Mouse (Mus musculus) hindbrain, embryonic 10.5 days (tissue): ENCODE measurements at regions not wholly inside any gene's neighbourhood (a gene's known extent, or its start where the extent isn't known, plus 50 kb on each side); places are given as distances from the start of the nearest gene placed in this dataset.

Source experiments
- DNase-seq: peaks from one replicate; pipeline ENCODE4 v3.0.0-alpha.2; 2017; ENCODE audit warnings: low spot score
- H3K27ac ChIP-seq: fragments of 300-500 bp; sonication (generic); 2 replicates; pipeline ENCODE4 v1.5.1; 2016; ENCODE audit warnings: mild to moderate bottlenecking, moderate library complexity
- H3K27me3 ChIP-seq: fragments of 300-500 bp; sonication (generic); 2 replicates; pipeline ENCODE4 v1.6.1; 2016; ENCODE audit warnings: mild to moderate bottlenecking; ENCODE audit not compliant: poor library complexity, insufficient read depth, severe bottlenecking
- H3K36me3 ChIP-seq: fragments of 300-500 bp; sonication (generic); 2 replicates; pipeline ENCODE4 v1.6.1; 2016; ENCODE audit warnings: mild to moderate bottlenecking, moderate library complexity
- H3K4me1 ChIP-seq: fragments of 300-500 bp; sonication (generic); replicated peaks from 2 replicates; pipeline ENCODE4 v1.6.1; 2016; ENCODE audit warnings: mild to moderate bottlenecking
- H3K4me3 ChIP-seq: fragments of 300-500 bp; sonication (generic); 2 replicates; pipeline ENCODE4 v1.5.1; 2016; ENCODE audit warnings: mild to moderate bottlenecking, moderate library complexity
- H3K9me3 ChIP-seq: fragments of 300-500 bp; sonication (generic); 2 replicates; pipeline ENCODE4 v1.6.1; 2016; ENCODE audit warnings: mild to moderate bottlenecking, moderate library complexity
- WGBS: fragments of 180-500 bp; shearing (Covaris S2); methylation state at CpG from one replicate; pipeline ENCODE4 v1.1.7; 2016; 5-methylcytosine and 5-hydroxymethylcytosine counted together

DNA sequence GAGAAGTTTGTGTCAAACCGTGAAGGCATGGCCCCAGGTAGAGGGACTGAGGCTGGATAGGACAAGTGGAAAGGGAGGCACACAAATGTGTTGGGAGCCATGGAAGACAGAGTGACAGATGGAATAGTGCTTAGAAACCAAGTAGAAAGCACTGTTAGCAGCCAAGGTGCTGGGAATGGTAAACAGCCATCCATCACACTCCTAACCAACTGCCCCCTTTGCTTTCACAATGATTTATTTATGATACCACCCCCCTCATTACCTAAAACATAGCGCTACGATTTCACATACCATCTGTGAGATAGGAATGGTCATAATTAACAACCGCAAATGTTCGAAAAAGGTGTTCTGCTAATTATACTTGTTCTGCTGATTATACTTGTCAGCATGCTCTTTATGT is 209.6 kb upstream of the Nbea start:
- no peak overlapping the region for H3K27ac ChIP-seq
- no peaks in the 10 kb centered on the region for H3K27me3 ChIP-seq
- H3K4me3 ChIP-seq, result no peak overlapping the region
- H3K36me3 ChIP-seq, result no peaks in the 10 kb centered on the region
- no peaks in the 10 kb centered on the region for H3K4me1 ChIP-seq
- WGBS, result 87% methylated on average over 5 of the region's 5 CpGs
- H3K9me3 ChIP-seq, result no peaks in the 10 kb centered on the region
- no peak for DNase-seq

DNA sequence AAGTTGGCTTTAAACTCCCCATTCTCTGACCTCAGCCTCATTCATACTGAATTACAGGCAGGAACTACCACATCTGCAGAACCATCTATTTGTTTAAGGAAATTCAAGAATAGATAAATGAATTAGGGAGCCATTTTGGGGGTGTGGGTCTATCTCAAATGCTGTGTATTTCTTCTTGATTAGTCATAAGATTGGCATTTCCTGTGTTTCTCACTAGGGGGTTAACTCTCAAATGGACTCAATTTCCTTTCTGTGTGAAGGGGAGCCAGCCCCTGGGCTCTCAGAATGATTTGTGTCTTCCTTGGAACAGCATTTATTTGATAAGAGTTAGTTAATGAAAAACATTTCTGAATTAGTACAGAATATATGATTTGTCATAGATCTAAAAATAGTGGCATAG is 196.8 kb upstream of the Nbea start:
- H3K4me3 ChIP-seq, result no peak overlapping the region
- no peak for DNase-seq
- H3K36me3 ChIP-seq, result no peaks in the 10 kb centered on the region
- no peaks in the 10 kb centered on the region for H3K9me3 ChIP-seq
- no peak overlapping the region for H3K27ac ChIP-seq
- H3K4me1 ChIP-seq, result no peaks in the 10 kb centered on the region
- H3K27me3 ChIP-seq, result no peaks in the 10 kb centered on the region

DNA sequence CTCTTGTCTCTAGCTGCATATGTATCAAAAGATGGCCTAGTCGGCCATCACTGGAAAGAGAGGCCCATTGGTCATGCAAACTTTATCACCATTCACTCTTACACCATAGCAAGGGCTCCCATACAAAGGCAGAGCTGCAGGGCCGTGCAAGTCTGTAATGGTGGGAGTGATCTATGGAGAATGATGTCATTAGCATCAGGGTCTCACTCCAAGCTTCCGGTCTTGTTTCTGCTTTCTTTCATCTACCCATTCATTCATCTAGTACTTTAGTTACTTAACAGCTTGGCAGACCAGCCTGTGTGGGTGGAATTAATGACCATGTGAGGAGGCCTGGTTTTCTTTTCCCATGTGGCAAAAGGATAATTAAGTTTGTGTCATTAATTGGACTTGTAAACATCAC is 196.0 kb upstream of the Nbea start:
- Histone ChIP-seq H3K36me3 (no peaks in the 10 kb centered on the region), H3K9me3 (no peaks in the 10 kb centered on the region), H3K27me3 (no peaks in the 10 kb centered on the region), H3K4me3 (no peak overlapping the region), H3K27ac (no peak overlapping the region), H3K4me1 (no peaks in the 10 kb centered on the region)
- DNase-seq, result no peak
- WGBS, result 83% methylated on average over 3 of the region's 3 CpGs

DNA sequence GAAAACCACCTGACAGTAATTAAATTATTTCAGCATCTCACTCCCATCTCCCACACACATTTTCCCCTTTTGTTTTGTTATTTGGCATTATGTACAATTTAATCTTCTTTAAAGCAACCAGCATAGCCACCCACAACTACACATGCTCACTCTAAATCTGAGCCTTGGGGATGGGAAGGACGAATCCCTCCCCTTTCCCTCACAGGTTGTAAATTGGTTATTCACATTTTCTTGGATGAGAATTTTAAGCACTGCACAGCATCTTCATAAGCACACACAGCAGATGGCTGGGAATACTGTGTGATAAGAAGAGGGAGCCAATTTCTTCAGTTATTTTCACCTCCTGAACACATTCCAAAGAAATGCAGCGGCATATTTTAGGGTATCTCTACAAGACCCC is 179.0 kb upstream of the Nbea start:
- Histone ChIP-seq H3K4me1 (no peaks in the 10 kb centered on the region), H3K36me3 (no peaks in the 10 kb centered on the region), H3K27ac (no peak overlapping the region), H3K9me3 (no peaks in the 10 kb centered on the region), H3K4me3 (no peak overlapping the region), H3K27me3 (no peaks in the 10 kb centered on the region)
- 89% methylated on average over 2 of the region's 2 CpGs for WGBS
- no peak for DNase-seq

DNA sequence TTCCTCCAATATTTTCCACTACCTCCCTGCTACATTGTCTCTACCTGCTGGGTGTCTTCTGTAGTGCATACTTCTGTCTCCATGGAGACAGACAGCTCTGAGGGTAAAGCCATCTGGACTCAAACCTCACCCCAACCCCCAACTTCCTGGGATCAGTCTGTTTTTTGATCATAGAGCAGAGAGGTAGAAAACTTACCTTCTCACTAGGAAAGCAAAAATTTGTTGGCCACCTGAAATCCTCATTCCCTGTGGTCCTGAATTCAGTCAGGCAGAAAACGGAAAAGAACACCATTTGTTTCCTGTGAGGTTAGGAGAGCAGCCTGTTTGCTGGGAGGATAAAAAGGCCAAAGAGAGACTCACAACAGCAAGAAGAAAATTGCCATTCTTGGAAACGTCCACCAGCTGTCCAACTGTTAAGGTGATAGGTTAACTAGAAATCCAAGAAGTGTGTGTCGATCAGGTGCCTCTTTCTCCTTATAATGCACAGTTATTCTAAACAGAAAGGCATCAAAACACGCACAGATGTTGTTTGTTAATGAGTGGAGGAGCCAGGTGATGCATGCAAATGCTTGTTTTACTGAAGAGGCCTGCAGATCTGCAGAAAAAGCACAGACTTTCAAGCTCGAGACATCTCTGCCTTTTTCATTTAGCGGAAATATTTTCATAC is 173.7 kb upstream of the Nbea start:
- Histone ChIP-seq H3K27me3 (no peaks in the 10 kb centered on the region), H3K4me1 (peaks cover 7% of the 10 kb centered on the region), H3K4me3 (no peak overlapping the region), H3K27ac (no peak overlapping the region), H3K36me3 (no peaks in the 10 kb centered on the region), H3K9me3 (no peaks in the 10 kb centered on the region)
- DNase-seq, result no peak
- 61% methylated on average over 6 of the region's 6 CpGs for WGBS

DNA sequence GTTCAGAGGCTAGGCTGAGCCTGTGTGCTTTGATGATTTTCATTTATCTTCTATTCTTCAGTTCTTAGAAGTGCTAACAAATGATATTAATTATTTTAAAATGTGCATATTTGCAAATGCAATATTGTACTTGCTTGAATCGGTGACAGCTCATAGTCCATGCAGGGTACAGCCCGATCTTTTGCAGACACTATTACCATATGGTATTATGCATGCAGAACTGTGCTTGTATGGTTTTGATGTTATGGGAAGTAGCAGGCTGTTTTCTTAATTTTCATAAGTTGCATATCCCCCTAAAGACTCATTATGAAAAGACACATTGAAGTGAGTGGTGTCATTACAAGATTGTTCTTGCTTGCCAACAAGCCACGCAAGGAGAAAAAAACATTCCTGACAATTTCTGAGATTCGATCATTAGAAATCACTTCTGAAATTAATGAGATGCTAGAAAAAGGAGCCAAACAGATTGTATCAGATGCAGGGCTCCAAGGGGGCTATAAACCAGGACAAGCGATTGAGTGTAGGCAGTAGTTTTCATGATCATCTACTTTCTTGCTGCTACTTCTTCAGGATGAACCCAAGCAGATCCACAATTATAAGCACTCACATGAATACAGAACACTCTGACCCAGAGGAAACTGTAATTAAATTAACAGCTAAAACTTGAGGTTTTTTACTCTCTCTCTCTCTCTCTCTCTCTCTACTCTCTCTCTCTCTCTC is 172.8 kb upstream of the Nbea start:
- no peak for DNase-seq
- Histone ChIP-seq H3K27me3 (no peaks in the 10 kb centered on the region), H3K4me3 (no peak overlapping the region), H3K27ac (no peak overlapping the region), H3K4me1 (peaks cover 7% of the 10 kb centered on the region), H3K9me3 (no peaks in the 10 kb centered on the region), H3K36me3 (no peaks in the 10 kb centered on the region)
- 89% methylated on average over 5 of the region's 5 CpGs for WGBS
